Mouse (Mus musculus): Measurements from ENCODE around the gene Hectd4.

Hectd4 gene

DNA sequence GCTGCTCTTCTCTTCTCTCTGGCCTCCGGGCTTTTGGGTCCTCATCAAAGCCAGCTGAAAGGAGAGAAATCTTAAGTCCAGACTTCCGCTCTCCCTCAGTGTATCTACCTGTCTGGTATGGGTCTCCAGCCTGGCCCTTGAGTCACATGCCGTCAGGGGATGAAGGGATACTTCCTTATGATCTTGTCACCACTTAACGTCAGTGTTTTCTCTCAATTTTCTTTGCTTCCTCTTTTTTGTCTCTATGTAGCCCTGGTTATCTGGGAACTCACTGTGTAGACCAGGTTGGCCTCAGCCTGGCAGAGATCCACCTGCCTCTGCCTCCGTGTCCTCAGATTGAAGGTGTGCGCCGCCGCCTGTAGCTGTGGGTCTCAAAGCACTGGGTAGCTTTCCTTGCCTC is 124.0 kb downstream of the Hectd4 start:
- DNase-seq (ENCODE audit: low spot score in 2 of 2): no peak

DNA sequence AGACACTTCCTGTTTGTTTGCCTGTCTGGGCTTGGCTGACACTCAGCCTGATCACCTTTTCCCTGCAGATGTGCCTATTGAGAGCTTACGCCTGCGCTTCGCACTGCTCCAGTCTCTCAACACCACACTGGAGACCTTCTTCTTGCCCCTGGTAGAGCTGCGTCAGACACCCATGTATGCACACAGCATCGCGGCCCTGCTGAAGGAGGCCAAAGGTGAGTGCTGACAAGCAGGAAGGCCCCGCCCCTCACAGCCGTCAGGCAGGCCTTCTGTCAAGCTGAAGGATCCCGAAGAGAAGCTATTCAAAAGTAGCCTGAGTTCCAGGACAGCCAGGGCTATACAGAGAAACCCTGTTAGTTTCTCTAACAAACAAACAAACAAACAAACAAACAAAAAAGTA is 139.2 kb downstream of the Hectd4 start:
- no peak for DNase-seq (ENCODE audit: low spot score in 2 of 2)

DNA sequence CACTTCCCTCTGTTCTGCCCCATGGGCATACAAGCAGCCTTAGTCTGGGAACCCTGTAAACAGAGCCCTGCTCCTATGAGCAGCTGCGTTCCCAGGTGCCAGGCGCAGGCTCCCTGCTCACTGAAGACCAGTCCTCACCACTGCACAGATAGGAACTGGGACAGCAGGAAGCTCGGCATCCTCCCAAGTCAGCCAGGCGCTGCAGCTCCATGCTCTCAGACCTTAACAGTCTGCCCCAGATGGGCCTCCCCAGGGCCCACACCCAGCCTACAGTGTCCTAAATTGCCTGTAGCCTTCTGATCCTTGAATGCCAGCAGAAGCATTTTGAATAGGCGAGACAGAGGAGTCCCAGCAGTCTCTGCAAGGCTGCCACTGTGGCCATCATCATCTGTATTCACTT is 141.7 kb downstream of the Hectd4 start:
- DNase-seq (ENCODE audit: low spot score in 2 of 2): no peak

DNA sequence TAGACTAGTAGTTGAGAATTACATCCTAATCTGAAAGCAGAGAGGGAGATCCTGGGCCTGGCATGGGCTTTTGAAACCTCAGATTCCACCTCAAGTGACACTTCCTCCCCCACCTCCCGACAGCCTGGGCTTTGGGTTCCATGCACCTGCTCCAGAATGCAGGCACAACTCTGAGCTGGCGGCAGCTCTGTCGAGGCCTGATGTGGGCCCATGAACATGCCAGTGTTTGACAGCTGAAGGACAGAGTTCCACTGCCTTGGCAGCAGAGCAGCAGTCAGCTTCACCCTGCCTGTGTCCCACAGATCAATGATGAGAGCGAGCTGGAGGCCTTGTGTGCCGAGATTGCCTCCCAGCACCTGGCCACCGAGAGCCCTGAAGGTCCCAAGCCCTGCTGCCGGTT is 143.4 kb downstream of the Hectd4 start:
- no peak for DNase-seq (ENCODE audit: low spot score in 2 of 2)

- no peak for DNase-seq (ENCODE audit: low spot score in 2 of 2)
These were observed 146.6 kb downstream of the Hectd4 start for GRCm38 (mm10) chr5:121366449-121367225.

- no peak for DNase-seq (ENCODE audit: low spot score in 2 of 2)
These were observed 147.2 kb downstream of the Hectd4 start for GRCm38 (mm10) chr5:121367255-121367654.

GRCm38 (mm10) chr5:121371712-121372111 is 151.7 kb downstream of the Hectd4 start:
- DNase-seq (ENCODE audit: low spot score in 2 of 2): no peak

GRCm38 (mm10) chr5:121374790-121375189 is 154.8 kb downstream of the Hectd4 start:
- no peak for DNase-seq (ENCODE audit: low spot score in 2 of 2)

DNA sequence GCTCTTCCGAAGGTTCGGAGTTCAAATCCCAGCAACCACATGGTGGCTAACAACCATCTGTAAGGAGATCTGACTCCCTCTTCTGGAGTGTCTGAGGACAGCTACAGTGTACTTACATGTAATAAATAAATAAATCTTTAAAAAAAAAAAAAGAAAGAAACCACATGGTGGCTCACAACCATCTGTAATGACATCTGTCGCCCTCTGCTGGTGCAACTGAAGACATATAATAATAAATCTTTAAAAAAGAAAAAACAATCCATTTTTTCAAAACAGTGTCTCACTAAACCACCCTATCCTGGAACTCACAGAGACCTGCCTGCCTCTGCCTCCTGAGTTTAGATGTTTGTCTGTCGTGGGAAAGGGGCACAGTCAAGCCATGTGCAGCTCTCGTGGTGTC is 157.0 kb downstream of the Hectd4 start:
- DNase-seq (ENCODE audit: low spot score in 2 of 2): peak in 1 of 2 experiments; percentile 68

GRCm38 (mm10) chr5:121378678-121379256 is 158.7 kb downstream of the Hectd4 start:
- no peak for DNase-seq (ENCODE audit: low spot score in 2 of 2)

DNA sequence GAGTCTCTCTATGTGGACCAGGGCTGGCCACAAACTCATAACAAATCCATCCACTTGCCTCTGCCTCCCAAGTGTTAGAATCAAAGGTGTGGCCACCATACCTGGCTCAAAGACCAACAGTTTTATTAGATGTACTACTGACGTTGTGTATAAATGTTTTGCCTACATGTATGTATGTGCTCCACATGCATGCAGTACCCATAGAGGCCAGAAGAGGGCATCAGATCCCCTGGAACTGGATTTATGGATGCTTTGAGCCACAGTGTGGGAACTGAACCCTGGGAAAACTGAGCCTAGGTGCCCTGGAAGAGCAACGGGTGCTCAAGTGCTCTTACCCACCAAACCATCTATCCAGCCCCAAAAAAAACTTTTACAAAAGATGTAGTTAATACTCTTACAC is 160.7 kb downstream of the Hectd4 start:
- DNase-seq (ENCODE audit: low spot score in 2 of 2): no peak

GRCm38 (mm10) chr5:121383857-121384756 is 164.1 kb downstream of the Hectd4 start:
- DNase-seq (ENCODE audit: low spot score in 2 of 2): peak in 1 of 2 experiments; percentile 42

DNA sequence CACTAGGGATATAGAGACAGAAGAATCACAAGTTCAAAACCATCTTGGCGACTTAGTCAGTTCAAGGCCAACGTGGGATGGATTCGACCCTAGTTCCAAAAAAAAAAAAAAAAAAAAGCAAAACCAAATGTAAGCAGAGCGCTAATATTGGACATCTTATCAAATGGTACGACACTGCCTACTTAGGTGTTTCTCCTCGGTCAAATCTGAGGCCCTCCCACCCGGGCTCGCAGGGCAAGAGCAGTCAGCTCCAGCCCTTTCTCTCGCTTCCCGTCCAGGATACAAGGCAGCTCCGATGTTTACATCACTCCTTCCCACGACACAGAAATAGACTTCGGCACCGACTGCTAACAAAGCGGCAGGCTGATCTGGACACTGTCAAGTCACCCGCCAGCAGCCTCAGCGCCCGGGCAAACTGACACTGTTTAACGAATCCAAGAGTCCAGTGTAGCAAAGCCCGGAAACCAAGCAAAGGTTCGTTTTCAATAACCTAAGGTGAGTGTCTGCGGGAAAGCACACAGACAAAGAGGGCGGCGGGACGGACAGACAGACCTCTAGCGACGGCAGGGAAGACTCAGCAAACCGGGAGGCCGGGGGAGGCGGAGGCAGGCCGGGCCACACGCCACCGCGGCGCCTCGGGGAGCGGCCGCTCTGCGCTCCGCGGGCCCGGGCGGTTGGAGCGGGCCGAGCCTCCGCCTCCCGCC is 164.9 kb downstream of the Hectd4 start:
- peak; percentile 55 to 68 for DNase-seq (ENCODE audit: low spot score in 2 of 2)

DNA sequence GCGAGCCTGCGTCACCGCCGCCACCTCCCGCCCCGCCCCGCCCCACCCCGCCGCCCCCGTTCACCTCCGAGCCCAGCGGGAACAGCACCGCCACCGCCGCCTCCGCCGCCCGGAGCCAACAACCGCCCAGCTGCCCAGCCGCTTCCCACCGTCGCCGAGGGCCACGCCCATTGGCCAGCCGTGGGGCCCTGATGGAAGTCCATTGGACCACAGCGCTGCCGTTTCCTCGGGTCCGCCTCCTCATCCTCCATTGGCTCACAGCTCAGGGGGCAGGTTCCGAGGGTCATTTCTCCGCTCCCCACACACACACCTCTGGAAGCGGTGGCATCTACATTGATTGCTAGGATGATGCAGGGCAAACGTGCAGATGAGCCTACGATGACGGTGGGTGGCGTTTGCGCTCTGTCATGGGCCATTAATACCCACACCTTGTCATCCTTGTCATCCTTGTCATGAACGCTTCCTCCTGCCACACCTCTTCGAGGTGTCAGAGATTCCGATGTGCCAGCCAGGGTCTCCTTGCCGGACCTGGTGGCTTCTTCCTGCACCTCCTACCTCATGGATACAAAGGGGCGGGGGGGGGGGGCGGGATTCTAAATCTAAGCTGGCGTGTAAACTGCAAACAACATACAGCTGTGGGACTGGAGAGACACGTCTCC is 165.6 kb downstream of the Hectd4 start, which contains the start of gene Trafd1:
TSS of gene Trafd1 (minus strand) at position 172 of the 659 bp plus-strand sequence.
- peak; percentile 97 for DNase-seq (ENCODE audit: low spot score in 2 of 2)

- peak in 1 of 2 experiments; percentile 42 for DNase-seq (ENCODE audit: low spot score in 2 of 2)
These were observed 166.3 kb downstream of the Hectd4 start for GRCm38 (mm10) chr5:121386120-121386909.

- peak in 1 of 2 experiments; percentile 43 for DNase-seq (ENCODE audit: low spot score in 2 of 2)
These were observed 167.1 kb downstream of the Hectd4 start for GRCm38 (mm10) chr5:121387126-121387525.

DNA sequence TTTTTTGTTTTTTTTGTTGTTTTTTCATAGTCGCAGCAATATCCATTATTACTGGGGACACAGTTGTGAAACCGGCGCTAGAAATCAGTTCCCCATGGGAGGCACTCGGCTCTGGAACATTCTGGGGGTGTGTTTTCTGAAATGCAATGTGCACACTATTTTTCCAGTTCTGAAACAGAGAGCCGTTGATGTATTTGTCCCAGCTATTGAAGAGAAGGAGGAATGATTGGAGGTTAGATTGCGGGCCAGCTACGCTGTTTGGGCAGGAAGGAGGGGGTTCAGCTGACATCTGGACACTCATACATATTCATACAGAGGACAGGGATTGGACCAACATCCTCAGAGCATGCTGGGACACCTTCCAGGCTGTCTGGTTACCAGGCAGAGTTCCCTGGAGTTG is 169.1 kb downstream of the Hectd4 start:
- DNase-seq (ENCODE audit: low spot score in 2 of 2): peak in 1 of 2 experiments; percentile 46

DNA sequence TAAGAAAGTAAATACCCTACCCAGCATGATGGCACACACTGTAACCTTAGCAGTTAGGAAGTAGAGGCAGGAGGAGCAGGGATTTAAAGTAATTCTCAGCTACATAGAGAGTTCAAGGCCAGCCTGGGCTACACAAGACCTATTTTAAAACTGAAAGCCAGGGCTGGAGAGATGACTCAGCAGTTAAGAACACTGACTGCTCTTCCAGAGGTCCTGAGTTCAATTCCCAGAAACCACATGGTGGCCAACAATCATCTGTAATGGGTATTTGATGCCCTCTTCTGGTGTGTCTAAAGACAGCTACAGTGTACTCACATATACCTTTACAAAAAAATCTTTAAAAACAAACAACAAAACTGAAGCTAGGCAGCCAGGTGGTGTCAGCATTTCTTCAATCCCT is 169.7 kb downstream of the Hectd4 start:
- DNase-seq (ENCODE audit: low spot score in 2 of 2): no peak

DNA sequence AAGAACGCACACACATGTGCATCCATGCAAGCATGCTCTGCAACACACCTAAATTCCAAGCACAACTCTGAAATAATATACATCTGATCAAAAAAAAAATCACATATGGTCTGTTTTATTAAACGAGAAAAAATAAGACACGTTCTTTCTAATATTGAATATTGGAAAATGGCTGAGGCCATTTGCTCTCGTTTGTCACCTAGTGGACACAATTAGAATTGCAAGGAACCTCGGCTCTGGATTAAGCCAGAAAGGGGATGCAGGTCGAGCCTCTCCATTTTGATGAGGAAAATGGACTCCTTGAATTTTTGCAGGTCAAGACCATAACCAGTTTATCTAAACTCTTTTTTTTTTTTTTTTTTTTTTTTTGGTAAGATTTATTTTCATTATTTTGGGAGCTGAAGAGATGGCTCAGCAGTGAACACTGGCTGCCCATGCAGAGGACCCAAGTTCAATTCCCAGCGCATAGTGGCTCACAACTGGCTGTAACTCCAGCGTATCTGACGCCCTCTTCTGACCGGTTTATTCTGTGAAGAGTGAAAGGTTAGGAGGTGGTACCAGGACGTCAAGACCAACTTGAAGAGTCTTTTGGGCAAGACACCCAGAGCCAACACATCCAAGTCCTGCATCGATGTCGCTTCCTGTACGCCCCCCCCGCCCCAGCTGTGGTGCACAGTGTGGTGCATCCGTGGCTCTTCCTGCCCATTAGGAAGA is 172.8 kb downstream of the Hectd4 start:
- DNase-seq (ENCODE audit: low spot score in 2 of 2): peak in 1 of 2 experiments; percentile 50

DNA sequence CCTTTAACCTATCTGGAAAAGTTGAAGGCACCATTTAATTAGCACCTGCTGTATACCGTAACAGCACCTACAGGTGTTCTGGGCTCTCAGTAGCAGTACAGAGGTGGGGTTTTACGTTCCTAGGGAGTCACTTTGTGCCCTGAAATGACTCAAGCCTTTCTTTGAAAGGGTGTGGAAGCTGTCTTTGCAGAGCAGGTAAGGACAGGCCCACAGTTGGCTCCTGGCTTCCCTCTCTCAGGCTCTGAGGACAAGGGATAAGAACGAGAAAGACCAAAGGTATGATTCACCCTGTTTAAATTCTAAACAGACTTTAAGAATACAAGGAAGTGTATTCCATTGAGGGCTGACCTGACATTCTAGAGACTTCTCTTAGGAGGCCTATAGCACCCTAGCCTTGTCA is 173.4 kb downstream of the Hectd4 start:
- DNase-seq (ENCODE audit: low spot score in 2 of 2): no peak

Measured in right cerebral cortex, postnatal 10 days (tissue).